Mouse (Mus musculus): ENCODE measurements around the gene Agmat. TPM values are rescaled to one million over a fixed set of nuclear protein-coding genes. Genes with fewer than 3 reads are reported as not detected.

The Agmat gene
- polyA plus RNA-seq, 1 experiment, result not detected

DNA sequence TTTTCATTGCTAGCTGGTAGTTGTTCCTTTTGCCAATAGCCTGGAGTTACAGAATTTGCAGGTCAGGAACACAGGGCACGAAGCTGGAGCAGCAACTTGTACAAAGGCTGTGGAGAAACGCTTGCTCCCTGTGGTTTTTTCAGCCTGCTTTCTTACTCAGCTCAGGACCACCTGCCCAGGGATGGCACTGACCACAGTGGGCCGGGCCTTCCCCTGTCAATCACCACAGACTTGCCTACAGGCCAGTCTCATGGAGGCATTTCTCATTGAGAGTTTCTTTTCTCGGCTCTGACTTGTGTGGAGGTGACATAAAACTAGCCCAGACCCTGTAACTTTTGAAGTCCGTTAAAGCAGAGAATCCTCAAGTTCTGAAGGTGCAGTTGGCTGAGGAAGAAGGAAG, 51.1 kb downstream of the Agmat start:
- peaks cover 7% of the 10 kb centered on the region; the same call in 1 of the 2 replicates for H3K4me1 ChIP-seq (ENCODE audit: control insufficient read depth, insufficient read depth, insufficient read length, low read length)
- no peak overlapping the region for H3K27ac ChIP-seq (replicated peaks; ENCODE audit: low read depth, low read length)
- H3K4me3 ChIP-seq (ENCODE audit: insufficient read depth, low read depth, low read length), result no peak overlapping the region

- Histone ChIP-seq H3K4me1 (ENCODE audit: control insufficient read depth, insufficient read depth, insufficient read length, low read length) (no peaks in the 10 kb centered on the region), H3K4me3 (ENCODE audit: insufficient read depth, low read depth, low read length) (no peak overlapping the region), H3K27ac (replicated peaks; ENCODE audit: low read depth, low read length) (no peak overlapping the region)
Observed at GRCm38 (mm10) chr4:141804105-141804504, 57.6 kb downstream of the Agmat start.

- H3K4me3 ChIP-seq (ENCODE audit: insufficient read depth, low read depth, low read length), result no peak overlapping the region
- H3K4me1 ChIP-seq (ENCODE audit: control insufficient read depth, insufficient read depth, insufficient read length, low read length), result no peaks in the 10 kb centered on the region
- H3K27ac ChIP-seq (replicated peaks; ENCODE audit: low read depth, low read length), result no peak overlapping the region
Observed at GRCm38 (mm10) chr4:141805886-141806285, 59.4 kb downstream of the Agmat start.

Other genes starting within 250 kb of the Agmat start
- 9.5 and 15.2 TPM in 2 replicates for gene Spen, start 208.1 kb upstream of the Agmat start, polyA plus RNA-seq (2012; ENCODE audit: insufficient read depth, insufficient read length, missing spikeins)
- gene Fblim1, start 140.6 kb upstream of the Agmat start, polyA plus RNA-seq (2012; ENCODE audit: insufficient read depth, insufficient read length, missing spikeins), result 2.1 and 3.6 TPM in 2 replicates
- 1.1 TPM in 1 of 2 replicates, not detected in the other for gene Tmem82, start 128.0 kb upstream of the Agmat start, polyA plus RNA-seq (2012; ENCODE audit: insufficient read depth, insufficient read length, missing spikeins)
- gene Slc25a34, start 122.9 kb upstream of the Agmat start, polyA plus RNA-seq (2012; ENCODE audit: insufficient read depth, insufficient read length, missing spikeins), result 4.5 and 12.7 TPM in 2 replicates
- gene Plekhm2, start 81.8 kb upstream of the Agmat start, polyA plus RNA-seq (2012; ENCODE audit: insufficient read depth, insufficient read length, missing spikeins), result 8.8 and 12.9 TPM in 2 replicates
- gene Rsc1a1, start 61.1 kb upstream of the Agmat start, polyA plus RNA-seq (2012; ENCODE audit: insufficient read depth, insufficient read length, missing spikeins), result 3.0 TPM in 1 of 2 replicates, not detected in the other
- 9.4 and 12.3 TPM in 2 replicates for gene Ddi2, start 23.3 kb upstream of the Agmat start, polyA plus RNA-seq (2012; ENCODE audit: insufficient read depth, insufficient read length, missing spikeins)
- 4.7 and 6.4 TPM in 2 replicates for gene Dnajc16, start 44.3 kb downstream of the Agmat start, polyA plus RNA-seq (2012; ENCODE audit: insufficient read depth, insufficient read length, missing spikeins)
- gene Casp9, start 46.9 kb downstream of the Agmat start, polyA plus RNA-seq (2012; ENCODE audit: insufficient read depth, insufficient read length, missing spikeins), result 6.1 and 7.7 TPM in 2 replicates
- gene Cela2a, start 79.5 kb downstream of the Agmat start, polyA plus RNA-seq (2012; ENCODE audit: insufficient read depth, insufficient read length, missing spikeins), result not detected in 2 replicates
- gene Ctrc, start 99.7 kb downstream of the Agmat start, polyA plus RNA-seq (2012; ENCODE audit: insufficient read depth, insufficient read length, missing spikeins), result not detected in 2 replicates
- 11.7 and 12.9 TPM in 2 replicates for gene Efhd2, start 128.2 kb downstream of the Agmat start, polyA plus RNA-seq (2012; ENCODE audit: insufficient read depth, insufficient read length, missing spikeins)